Mouse (Mus musculus) heart, embryonic 14.5 days (tissue): ENCODE data around the gene Lhfpl2. TPM values are rescaled to one million over a fixed set of nuclear protein-coding genes. Genes with fewer than 3 reads are reported as not detected.

ENCODE experiments used
- ATAC-seq: fragments of 200-750 bp; cut with Nextera tagmentation; 2 replicates; pipeline ENCODE4 v1.8.0; 2017; ENCODE audit warnings: low read depth, moderate TSS enrichment; ENCODE audit not compliant: insufficient number of reproducible peaks, insufficient read depth, low FRiP score
- H3K27ac ChIP-seq, 2 experiments: fragments of 200-500 bp in 1 of 2; fragments of 300-500 bp in 1 of 2; sonication (generic) in 1 of 2; replicated peaks in 1 of 2; 2 replicates each; pipeline ENCODE4 v1.5.1; 2012 to 2014; ENCODE audit warnings: low read depth in 2 of 2, low read length in 2 of 2, control low read depth in 1 of 2, mild to moderate bottlenecking in 1 of 2, mixed read lengths in 1 of 2; ENCODE audit not compliant: control insufficient read depth in 1 of 2, insufficient read depth in 1 of 2
- H3K27me3 ChIP-seq: fragments of 300-500 bp; sonication (generic); 2 replicates; pipeline ENCODE4 v1.6.1; 2014; ENCODE audit warnings: mild to moderate bottlenecking, low read length, control low read depth; ENCODE audit not compliant: control insufficient read depth, insufficient read depth
- H3K36me3 ChIP-seq: fragments of 300-500 bp; sonication (generic); 2 replicates; pipeline ENCODE4 v1.6.1; 2014; ENCODE audit warnings: mild to moderate bottlenecking, control low read depth, low read length, mixed read lengths; ENCODE audit not compliant: control insufficient read depth, insufficient read depth
- H3K4me1 ChIP-seq, 2 experiments: fragments of 200-500 bp in 1 of 2; fragments of 300-500 bp in 1 of 2; sonication (generic) in 1 of 2; 2 replicates each; pipeline ENCODE4 v1.6.1; 2012 to 2014; ENCODE audit warnings: low read length in 2 of 2, control low read depth in 1 of 2, mixed read lengths in 1 of 2; ENCODE audit not compliant: control insufficient read depth in 2 of 2, insufficient read depth in 2 of 2
- H3K4me2 ChIP-seq: fragments of 300-500 bp; sonication (generic); 2 replicates; pipeline ENCODE4 v1.6.1; 2014; ENCODE audit warnings: mild to moderate bottlenecking, low read length
- H3K4me3 ChIP-seq, 2 experiments: fragments of 200-500 bp in 1 of 2; fragments of 300-500 bp in 1 of 2; sonication (generic) in 1 of 2; 2 replicates each; pipeline ENCODE4 v1.5.1; 2012 to 2014; ENCODE audit warnings: low read length in 2 of 2, mild to moderate bottlenecking in 2 of 2, control low read depth in 1 of 2, low read depth in 1 of 2, moderate library complexity in 1 of 2; ENCODE audit not compliant: control insufficient read depth in 1 of 2, insufficient read depth in 1 of 2
- H3K9ac ChIP-seq: fragments of 300-500 bp; sonication (generic); 2 replicates; pipeline ENCODE4 v1.6.1; 2014; ENCODE audit warnings: mild to moderate bottlenecking, low read length
- H3K9me3 ChIP-seq: fragments of 300-500 bp; sonication (generic); 2 replicates; pipeline ENCODE4 v1.6.1; 2016; ENCODE audit warnings: low read length, control low read depth; ENCODE audit not compliant: control insufficient read depth
- WGBS: fragments of 180-500 bp; shearing (Covaris S2); extraction: QIAGEN DNeasy Blood & Tissue Kit; methylation state at CpG from one replicate; pipeline ENCODE4 v1.1.7; 2014; 5-methylcytosine and 5-hydroxymethylcytosine counted together
- polyA plus RNA-seq: library from polyadenylated mRNA; unstranded; fragments of >200 nt; fragmentation: Nextera tagmentation; extraction: Ambion mirVana; gene quantifications from 2 replicates; pipeline ENCODE4 v1.2.1, GENCODE M21; 2014

Gene Lhfpl2
- polyA plus RNA-seq, 1 experiment from 2014 or later: 21.8 TPM

- no peaks in the 10 kb centered on the region for H3K27me3 ChIP-seq
Measured at GRCm38 (mm10) chr13:94094176-94094575, 36.6 kb downstream of the Lhfpl2 start.

GRCm38 (mm10) chr13:94094625-94095024 lies 37.0 kb downstream of the Lhfpl2 start:
- no peak overlapping the region for H3K9ac ChIP-seq
- peaks cover 18 to 38% of the 10 kb centered on the region in 2 experiments for H3K4me1 ChIP-seq
- H3K9me3 ChIP-seq: no peaks in the 10 kb centered on the region
- no peak overlapping the region for H3K27ac ChIP-seq
- no peaks in the 10 kb centered on the region for H3K27me3 ChIP-seq
- ATAC-seq: no peak
- no peak overlapping the region for H3K4me3 ChIP-seq
- H3K4me2 ChIP-seq: no peak overlapping the region
- WGBS: 85% methylated on average over 3 of the region's 3 CpGs
- H3K36me3 ChIP-seq: no peaks in the 10 kb centered on the region

More at GRCm38 (mm10) chr13:94094176-94094575, 36.6 kb downstream of the Lhfpl2 start:
- no peak for ATAC-seq
- Histone ChIP-seq H3K4me3 (no peak overlapping the region), H3K36me3 (no peaks in the 10 kb centered on the region), H3K27ac (no peak overlapping the region; a peak in 1 of 4 replicates), H3K9ac (no peak overlapping the region), H3K4me2 (no peak overlapping the region), H3K9me3 (no peaks in the 10 kb centered on the region), H3K4me1 (peaks cover 18 to 38% of the 10 kb centered on the region in 2 experiments)
- WGBS: 48% methylated on average over 4 of the region's 4 CpGs

GRCm38 (mm10) chr13:94095202-94095601 lies 37.6 kb downstream of the Lhfpl2 start:
- H3K4me1 ChIP-seq: peaks cover 18 to 38% of the 10 kb centered on the region in 2 experiments
- no peak for ATAC-seq
- H3K27ac ChIP-seq: no peak overlapping the region
- H3K9ac ChIP-seq: no peak overlapping the region
- H3K9me3 ChIP-seq: no peaks in the 10 kb centered on the region
- H3K4me3 ChIP-seq: no peak overlapping the region
- no peaks in the 10 kb centered on the region for H3K36me3 ChIP-seq
- no peak overlapping the region for H3K4me2 ChIP-seq
- no peaks in the 10 kb centered on the region for H3K27me3 ChIP-seq

- Histone ChIP-seq H3K4me1 (peaks cover 21 to 33% of the 10 kb centered on the region in 2 experiments), H3K9ac (no peak overlapping the region), H3K27ac (no peak overlapping the region), H3K4me2 (no peak overlapping the region), H3K9me3 (no peaks in the 10 kb centered on the region), H3K27me3 (no peaks in the 10 kb centered on the region), H3K4me3 (no peak overlapping the region), H3K36me3 (no peaks in the 10 kb centered on the region)
- ATAC-seq: no peak
- WGBS: 70% methylated on average over 2 of the region's 2 CpGs
Measured at GRCm38 (mm10) chr13:94097667-94098066, 40.1 kb downstream of the Lhfpl2 start.

GRCm38 (mm10) chr13:94098369-94099084 lies 40.9 kb downstream of the Lhfpl2 start:
- Histone ChIP-seq H3K27me3 (no peaks in the 10 kb centered on the region), H3K4me2 (no peak overlapping the region), H3K4me3 (no peak overlapping the region), H3K27ac (no peak overlapping the region), H3K9me3 (no peaks in the 10 kb centered on the region), H3K36me3 (no peaks in the 10 kb centered on the region), H3K4me1 (peaks cover 21 to 33% of the 10 kb centered on the region in 2 experiments), H3K9ac (no peak overlapping the region)
- WGBS: 65% methylated on average over 16 of the region's 16 CpGs
- ATAC-seq: no peak

GRCm38 (mm10) chr13:94099087-94099486 lies 41.5 kb downstream of the Lhfpl2 start:
- 82% methylated on average over 10 of the region's 10 CpGs for WGBS
- Histone ChIP-seq H3K36me3 (no peaks in the 10 kb centered on the region), H3K9me3 (no peaks in the 10 kb centered on the region), H3K4me2 (no peak overlapping the region), H3K9ac (no peak overlapping the region), H3K27me3 (no peaks in the 10 kb centered on the region), H3K4me1 (peaks cover 20 to 35% of the 10 kb centered on the region in 2 experiments), H3K4me3 (no peak overlapping the region), H3K27ac (no peak overlapping the region)
- no peak for ATAC-seq

- ATAC-seq: no peak
- Histone ChIP-seq H3K9me3 (no peaks in the 10 kb centered on the region), H3K9ac (no peak overlapping the region), H3K27ac (no peak overlapping the region), H3K4me2 (no peak overlapping the region), H3K4me1 (peaks cover 24 to 40% of the 10 kb centered on the region in 2 experiments), H3K4me3 (no peak overlapping the region), H3K36me3 (no peaks in the 10 kb centered on the region), H3K27me3 (no peaks in the 10 kb centered on the region)
- 90% methylated on average over 3 of the region's 3 CpGs for WGBS
Measured at GRCm38 (mm10) chr13:94100361-94100760, 42.8 kb downstream of the Lhfpl2 start.
